In the genomic region with DNA sequence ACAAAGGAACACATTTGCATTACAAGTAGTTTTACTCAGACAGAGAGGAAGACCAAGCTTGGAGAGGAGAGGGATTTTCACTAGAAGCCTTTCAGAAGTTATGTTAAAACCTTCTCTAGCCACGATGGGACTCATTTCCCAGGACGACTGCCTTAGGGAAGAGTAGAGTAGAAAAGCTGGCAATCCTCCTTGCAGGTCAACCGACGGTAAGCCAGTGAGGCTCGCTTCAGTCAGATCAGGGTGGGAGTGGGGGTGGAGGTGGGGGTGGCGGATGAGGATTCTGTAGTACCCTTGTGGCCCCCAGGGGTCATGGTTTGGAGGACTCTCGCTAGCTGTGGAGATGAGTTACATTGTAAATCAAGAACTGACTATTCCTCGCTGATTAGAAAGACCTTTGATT, we compare ENCODE assay signal across 18 mouse cellular contexts.
DNase-seq lines count a peak whose midpoint lies in the region; ATAC-seq and TF ChIP-seq lines count a peak whose summit lies in the region.
"Had no signal": no experiment of that assay in that cellular context is flagged by ENCODE, and none has a peak within 500 bp of the region (broad histone marks: within the 10 kb centered on the region; RNA-seq: fewer than 3 reads in every experiment).

No protein-coding gene starts in this region.

- peak overlapping the region; percentile 13 for H3K4me3 ChIP-seq in hindbrain, embryonic 10.5 days
- H3K4me3 ChIP-seq in hindbrain, embryonic 14.5 days (replicated peaks; ENCODE audit: low read length): no peak overlapping the region
- H3K4me3 ChIP-seq in midbrain, embryonic 10.5 days: peak overlapping the region; percentile 29
- no peak overlapping the region for H3K4me3 ChIP-seq in midbrain, postnatal 0 days (ENCODE audit: low read depth, low read length)
- H3K4me3 ChIP-seq in neural tube, embryonic 12.5 days: no peak overlapping the region
- H3K4me3 ChIP-seq: erythroblast, embryonic 14.5 days; limb, embryonic 12.5 days; liver, embryonic 13.5 days had no signal

- no peak overlapping the region for H3K4me2 ChIP-seq in hindbrain, embryonic 14.5 days (replicated peaks)
- H3K4me2 ChIP-seq in midbrain, postnatal 0 days (ENCODE audit: low read depth, low read length, poor library complexity, severe bottlenecking): no peak overlapping the region
- H3K4me2 ChIP-seq in neural tube, embryonic 12.5 days (replicated peaks): peak overlapping the region; percentile 34
- H3K4me2 ChIP-seq: limb, embryonic 12.5 days; liver, embryonic 13.5 days had no signal

- no peak overlapping the region for H3K9ac ChIP-seq in hindbrain, embryonic 14.5 days
- H3K9ac ChIP-seq in midbrain, postnatal 0 days (replicated peaks; ENCODE audit: low read length, poor library complexity, severe bottlenecking): no peak overlapping the region
- no peak overlapping the region for H3K9ac ChIP-seq in neural tube, embryonic 12.5 days
- H3K9ac ChIP-seq: limb, embryonic 12.5 days; liver, embryonic 13.5 days had no signal

- DNase-seq in embryo, embryonic 9.5 days (ENCODE audit: extremely low spot score): peak; percentile 35
- no peak for DNase-seq in embryo, embryonic 10 days (ENCODE audit: low spot score)
- DNase-seq in hindbrain, embryonic 10.5 days (ENCODE audit: low spot score): no peak
- DNase-seq in hindbrain, embryonic 14.5 days (ENCODE audit: low spot score): no peak
- DNase-seq in midbrain, embryonic 10.5 days (ENCODE audit: low spot score): no peak
- DNase-seq in midbrain, postnatal 0 days (ENCODE audit: low spot score): no peak
- no peak for DNase-seq in urinary bladder, postnatal 14 days (ENCODE audit: low spot score)
- DNase-seq: adrenal gland, postnatal 10 days; cerebellum, adult 18-20 months; cerebellum, postnatal 36 days; heart, postnatal 14 days; liver, embryonic 13.5 days; right cerebral cortex, postnatal 14 days had no signal

- peaks cover 28% of the 10 kb centered on the region for H3K4me1 ChIP-seq in hindbrain, embryonic 10.5 days (replicated peaks)
- 0 out of 2 replicates have a peak, but pooled peaks cover 7% of the 10 kb centered on the region for H3K4me1 ChIP-seq in hindbrain, embryonic 14.5 days (replicated peaks; ENCODE audit: control insufficient read depth, insufficient read depth, low read length)
- peaks cover 28% of the 10 kb centered on the region for H3K4me1 ChIP-seq in midbrain, embryonic 10.5 days
- H3K4me1 ChIP-seq in midbrain, postnatal 0 days (ENCODE audit: insufficient read depth, low read length): no peaks in the 10 kb centered on the region
- peaks cover 11% of the 10 kb centered on the region for H3K4me1 ChIP-seq in neural tube, embryonic 12.5 days
- H3K4me1 ChIP-seq: liver, embryonic 13.5 days had no signal

- no peaks in the 10 kb centered on the region for H3K36me3 ChIP-seq in hindbrain, embryonic 10.5 days
- no peaks in the 10 kb centered on the region for H3K36me3 ChIP-seq in hindbrain, embryonic 14.5 days (replicated peaks; ENCODE audit: control insufficient read depth, insufficient read depth)
- H3K36me3 ChIP-seq in midbrain, embryonic 10.5 days: no peaks in the 10 kb centered on the region
- no peaks in the 10 kb centered on the region for H3K36me3 ChIP-seq in midbrain, postnatal 0 days (ENCODE audit: insufficient read depth, low read length)
- H3K36me3 ChIP-seq in neural tube, embryonic 12.5 days: no peaks in the 10 kb centered on the region
- H3K36me3 ChIP-seq: limb, embryonic 12.5 days; liver, embryonic 13.5 days had no signal

- H3K9me3 ChIP-seq in hindbrain, embryonic 10.5 days: no peaks in the 10 kb centered on the region
- H3K9me3 ChIP-seq in hindbrain, embryonic 14.5 days (ENCODE audit: control insufficient read depth, low read length): no peaks in the 10 kb centered on the region
- no peaks in the 10 kb centered on the region for H3K9me3 ChIP-seq in midbrain, embryonic 10.5 days (replicated peaks)
- no peaks in the 10 kb centered on the region for H3K9me3 ChIP-seq in midbrain, postnatal 0 days (ENCODE audit: low read length)
- no peaks in the 10 kb centered on the region for H3K9me3 ChIP-seq in neural tube, embryonic 12.5 days
- H3K9me3 ChIP-seq: limb, embryonic 12.5 days; liver, embryonic 13.5 days had no signal

- 8% methylated on average over 8 of the region's 8 CpGs for WGBS in hindbrain, embryonic 10.5 days
- 9% methylated on average over 8 of the region's 8 CpGs for WGBS in hindbrain, embryonic 14.5 days
- 8% methylated on average over 8 of the region's 8 CpGs for WGBS in midbrain, embryonic 10.5 days
- WGBS in midbrain, postnatal 0 days: 19% methylated on average over 8 of the region's 8 CpGs
- 4% methylated on average over 8 of the region's 8 CpGs for WGBS in neural tube, embryonic 12.5 days

- no peak for ATAC-seq in hindbrain, embryonic 14.5 days (ENCODE audit: low FRiP score)
- ATAC-seq in midbrain, postnatal 0 days (ENCODE audit: low FRiP score): no peak
- ATAC-seq in neural tube, embryonic 12.5 days (ENCODE audit: low FRiP score, low read depth): peak; percentile 56; the same call in 1 of the 2 replicates
- ATAC-seq: CD4-positive, CD25-positive, alpha-beta regulatory T cell, adult 4 months; forebrain, embryonic 16.5 days had no signal

- TF ChIP-seq CTCF in midbrain, postnatal 0 days (IDR thresholded peaks at IDR 0.05): no peak

- peaks cover 4% of the 10 kb centered on the region; the same call in 1 of the 2 replicates for H3K27me3 ChIP-seq in hindbrain, embryonic 10.5 days (ENCODE audit: insufficient read depth, poor library complexity, severe bottlenecking)
- no peaks in the 10 kb centered on the region for H3K27me3 ChIP-seq in hindbrain, embryonic 14.5 days (ENCODE audit: control insufficient read depth, insufficient read depth, low read length)
- peaks cover 8% of the 10 kb centered on the region; the same call in 1 of the 2 replicates for H3K27me3 ChIP-seq in midbrain, embryonic 10.5 days (ENCODE audit: low read depth, poor library complexity, severe bottlenecking)
- no peaks in the 10 kb centered on the region for H3K27me3 ChIP-seq in midbrain, postnatal 0 days (ENCODE audit: insufficient read depth, low read length)
- no peaks in the 10 kb centered on the region for H3K27me3 ChIP-seq in neural tube, embryonic 12.5 days (replicated peaks)
- H3K27me3 ChIP-seq: limb, embryonic 12.5 days; liver, embryonic 13.5 days had no signal

- H3K27ac ChIP-seq in hindbrain, embryonic 10.5 days: no peak overlapping the region
- no peak overlapping the region for H3K27ac ChIP-seq in hindbrain, embryonic 14.5 days
- no peak overlapping the region for H3K27ac ChIP-seq in midbrain, embryonic 10.5 days (replicated peaks)
- no peak overlapping the region for H3K27ac ChIP-seq in midbrain, postnatal 0 days (ENCODE audit: low read depth, low read length)
- H3K27ac ChIP-seq in neural tube, embryonic 12.5 days: no peak overlapping the region
- H3K27ac ChIP-seq: limb, embryonic 12.5 days; liver, embryonic 13.5 days had no signal

Comparison
In these comparisons a context has a peak if more than half of its experiments do, and no peak if none do; other contexts are left out.
1. H3K4me3 ChIP-seq: peak in hindbrain, embryonic 10.5 days (single experiment) and midbrain, embryonic 10.5 days (single experiment); none in hindbrain, embryonic 14.5 days (single experiment), midbrain, postnatal 0 days (single experiment) and neural tube, embryonic 12.5 days (single experiment).